Mouse (Mus musculus) forebrain, postnatal 0 days (tissue): ENCODE results near the gene Zbtb37. TPM values are rescaled to one million over a fixed set of nuclear protein-coding genes. Genes with fewer than 3 reads are reported as not detected.
A peak's percentile ranks its signal among the peaks of the same experiment; 100 is the strongest.

ENCODE experiments used
- ATAC-seq: fragments of 200-750 bp; cut with Nextera tagmentation; 2 replicates; pipeline ENCODE4 v1.8.0; 2017; ENCODE audit warnings: mild to moderate bottlenecking, moderate library complexity
- DNase-seq: peaks from one replicate; pipeline ENCODE4 v3.0.0-alpha.2; 2015
- H3K27ac ChIP-seq: fragments of 300-500 bp; sonication (generic); 2 replicates; pipeline ENCODE4 v1.5.1; 2014; ENCODE audit warnings: low read depth, mild to moderate bottlenecking, antibody characterized with exemption, low read length, moderate library complexity, mixed read lengths
- H3K27me3 ChIP-seq: fragments of 300-500 bp; sonication (generic); 2 replicates; pipeline ENCODE4 v1.6.1; 2014; ENCODE audit warnings: mild to moderate bottlenecking, low read length, mixed read lengths; ENCODE audit not compliant: insufficient read depth
- H3K36me3 ChIP-seq: fragments of 300-500 bp; sonication (generic); 2 replicates; pipeline ENCODE4 v1.6.1; 2014; ENCODE audit warnings: mild to moderate bottlenecking, moderate library complexity; ENCODE audit not compliant: insufficient read depth
- H3K4me1 ChIP-seq: fragments of 300-500 bp; sonication (generic); 2 replicates; pipeline ENCODE4 v1.6.1; 2014; ENCODE audit warnings: antibody characterized with exemption; ENCODE audit not compliant: insufficient read depth
- H3K4me2 ChIP-seq: fragments of 300-500 bp; sonication (generic); 2 replicates; pipeline ENCODE4 v1.6.1; 2014; ENCODE audit warnings: low read depth, mild to moderate bottlenecking, moderate library complexity
- H3K4me3 ChIP-seq: fragments of 300-500 bp; sonication (generic); 2 replicates; pipeline ENCODE4 v1.5.1; 2014; ENCODE audit warnings: low read depth, low read length, mixed read lengths
- H3K9ac ChIP-seq: fragments of 300-500 bp; sonication (generic); 2 replicates; pipeline ENCODE4 v1.6.1; 2014; ENCODE audit warnings: mild to moderate bottlenecking
- H3K9me3 ChIP-seq: fragments of 300-500 bp; sonication (generic); 2 replicates; pipeline ENCODE4 v1.6.1; 2016; ENCODE audit warnings: low read length
- CTCF ChIP-seq: sonication (generic); IDR thresholded peaks from 2 replicates; pipeline ENCODE4 v1.5.1; 2016; ENCODE audit warnings: antibody characterized with exemption, control low read depth, low read depth
- WGBS: fragments of 180-500 bp; shearing (Covaris S2); extraction: QIAGEN DNeasy Blood & Tissue Kit; methylation state at CpG from one replicate; pipeline ENCODE4 v1.1.7; 2014; 5-methylcytosine and 5-hydroxymethylcytosine counted together
- polyA plus RNA-seq: library from polyadenylated mRNA; unstranded; fragments of >200 nt; fragmentation: Nextera tagmentation; extraction: Ambion mirVana; gene quantifications from 2 replicates; pipeline ENCODE4 v1.2.1, GENCODE M21; 2015
- total RNA-seq: library from RNA; depleted of rRNA; stranded (reverse); fragments of >200 nt; gene quantifications from 2 replicates; pipeline ENCODE4 v1.2.3, GENCODE M21; 2014; rRNA removed

Gene Zbtb37
- total RNA-seq (19.7 and 30.2 TPM in 2 replicates), polyA plus RNA-seq (3.7 and 7.9 TPM in 2 replicates)

- DNase-seq (peak; percentile 100), ATAC-seq (peak; percentile 96)
- WGBS: 5% methylated on average over 56 of the region's 76 CpGs
- H3K4me2 ChIP-seq: peak within 1 kb of the TSS; percentile 84
- no peaks in the 10 kb centered on the region for H3K9me3 ChIP-seq
- H3K36me3 ChIP-seq: peaks cover 51% of the 10 kb centered on the region
- H3K4me1 ChIP-seq: peaks cover 11% of the 10 kb centered on the region; the same call in 1 of the 2 replicates
- H3K27ac ChIP-seq: peak within 1 kb of the TSS; percentile 89
- peak within 1 kb of the TSS; percentile 88 for H3K4me3 ChIP-seq
- H3K27me3 ChIP-seq: no peaks in the 10 kb centered on the region
- no peak for TF ChIP-seq CTCF
- peak within 1 kb of the TSS; percentile 77 for H3K9ac ChIP-seq
Measured at GRCm38 (mm10) chr1:161034435-161035280, at the start of gene Zbtb37. Gene Zbtb37 (minus strand): TSS chr1:161034849.

DNA sequence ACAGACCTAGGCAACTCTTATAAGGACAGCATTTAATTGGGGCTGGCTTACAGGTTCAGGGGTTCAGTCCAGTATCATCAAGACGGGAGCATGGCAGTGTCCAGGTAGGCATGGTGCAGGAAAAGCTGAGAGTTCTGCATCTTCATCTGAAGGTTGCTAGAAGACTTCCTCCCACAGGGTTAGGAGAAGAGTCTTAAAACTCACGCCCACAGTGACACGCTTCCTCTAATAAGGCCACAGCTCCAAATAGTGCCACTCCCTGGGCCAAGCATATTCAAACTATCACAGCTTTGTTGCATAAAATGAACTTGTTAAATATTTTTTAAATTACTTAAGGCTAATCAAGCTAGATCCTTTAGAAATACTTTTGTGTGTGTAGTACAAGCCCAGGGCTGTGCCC, 42.6 kb upstream of the Zbtb37 start:
- WGBS: 91% methylated on average over 3 of the region's 3 CpGs
- H3K27ac ChIP-seq: no peak overlapping the region
- no peaks in the 10 kb centered on the region for H3K9me3 ChIP-seq
- no peak for TF ChIP-seq CTCF
- no peak overlapping the region for H3K4me2 ChIP-seq
- DNase-seq (no peak), ATAC-seq (no peak)
- H3K4me3 ChIP-seq: no peak overlapping the region
- H3K9ac ChIP-seq: no peak overlapping the region
- H3K4me1 ChIP-seq: peaks cover 4% of the 10 kb centered on the region; the same call in 1 of the 2 replicates
- H3K36me3 ChIP-seq: peaks cover 8% of the 10 kb centered on the region; the same call in 1 of the 2 replicates
- H3K27me3 ChIP-seq: no peaks in the 10 kb centered on the region

GRCm38 (mm10) chr1:161076238-161076637, 41.6 kb upstream of the Zbtb37 start:
- no peak overlapping the region for H3K4me2 ChIP-seq
- no peak for TF ChIP-seq CTCF
- no peaks in the 10 kb centered on the region for H3K27me3 ChIP-seq
- 89% methylated on average over 6 of the region's 6 CpGs for WGBS
- no peak overlapping the region for H3K9ac ChIP-seq
- no peak for ATAC-seq
- DNase-seq: no peak
- H3K27ac ChIP-seq: no peak overlapping the region
- H3K9me3 ChIP-seq: no peaks in the 10 kb centered on the region
- H3K4me1 ChIP-seq: peaks cover 9% of the 10 kb centered on the region; the same call in 1 of the 2 replicates
- no peak overlapping the region for H3K4me3 ChIP-seq
- peaks cover 8% of the 10 kb centered on the region; the same call in 1 of the 2 replicates for H3K36me3 ChIP-seq

DNA sequence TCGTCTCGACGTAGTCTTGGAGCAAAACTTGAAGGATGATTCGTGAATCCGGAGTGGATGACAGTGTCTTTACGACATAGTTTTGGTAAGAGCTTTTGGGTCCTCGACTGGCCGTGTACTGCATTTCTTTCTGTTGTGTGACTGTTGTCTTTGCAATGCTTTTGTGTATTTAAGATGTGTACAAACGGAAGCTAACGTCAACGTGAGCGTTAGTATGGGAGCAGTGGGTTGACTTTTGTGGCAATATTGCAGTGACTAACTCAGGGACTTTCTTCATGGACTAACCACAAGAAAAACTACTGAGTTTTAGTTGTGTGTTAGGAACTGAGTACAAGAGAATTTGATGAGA, 36.6 kb upstream of the Zbtb37 start:
- ATAC-seq: no peak
- TF ChIP-seq CTCF: no peak
- H3K4me2 ChIP-seq: peak overlapping the region; percentile 62
- H3K4me3 ChIP-seq: peak overlapping the region; percentile 63
- H3K36me3 ChIP-seq: no peaks in the 10 kb centered on the region
- peaks cover 13% of the 10 kb centered on the region; the same call in 1 of the 2 replicates for H3K4me1 ChIP-seq
- H3K9ac ChIP-seq: peak overlapping the region; percentile 40
- under 1% methylated on average over 12 of the region's 12 CpGs for WGBS
- DNase-seq: no peak
- no peaks in the 10 kb centered on the region for H3K9me3 ChIP-seq
- no peak overlapping the region for H3K27ac ChIP-seq
- H3K27me3 ChIP-seq: no peaks in the 10 kb centered on the region

- Histone ChIP-seq H3K36me3 (no peaks in the 10 kb centered on the region), H3K4me2 (peak within 1 kb of the TSS; percentile 83), H3K9ac (peak within 1 kb of the TSS; percentile 78), H3K4me1 (peaks cover 13% of the 10 kb centered on the region; the same call in 1 of the 2 replicates), H3K9me3 (no peaks in the 10 kb centered on the region), H3K27ac (peak within 1 kb of the TSS; percentile 78), H3K4me3 (peak within 1 kb of the TSS; percentile 63), H3K27me3 (no peaks in the 10 kb centered on the region)
- peak; percentile 32 for TF ChIP-seq CTCF
- under 1% methylated on average over 57 of the region's 57 CpGs for WGBS
- DNase-seq (peak; percentile 98), ATAC-seq (peak; percentile 99)
Measured at GRCm38 (mm10) chr1:161070352-161071271, 36.0 kb upstream of the Zbtb37 start, which contains the start of the genes Dars2 and Cenpl. Gene Dars2 (minus strand): TSS chr1:161070658. Gene Cenpl (plus strand): TSS chr1:161070713.

GRCm38 (mm10) chr1:161063351-161063750, 28.7 kb upstream of the Zbtb37 start:
- WGBS: 73% methylated on average over 1 of the region's 1 CpGs
- Histone ChIP-seq H3K36me3 (peaks cover 9% of the 10 kb centered on the region), H3K27me3 (no peaks in the 10 kb centered on the region), H3K4me3 (no peak overlapping the region), H3K27ac (no peak overlapping the region), H3K9ac (no peak overlapping the region), H3K9me3 (no peaks in the 10 kb centered on the region), H3K4me2 (no peak overlapping the region), H3K4me1 (no peaks in the 10 kb centered on the region)
- TF ChIP-seq CTCF: no peak
- ATAC-seq: no peak
- no peak for DNase-seq
